Mouse (Mus musculus): ENCODE results near the gene Mettl24. TPM values are rescaled to one million over a fixed set of nuclear protein-coding genes. Genes with fewer than 3 reads are reported as not detected.
A peak's percentile ranks its signal among the peaks of the same experiment; 100 is the strongest.

Gene Mettl24
- polyA plus RNA-seq, 1 experiment, result 0.62 TPM

GRCm38 (mm10) chr10:40644456-40644855 is 38.6 kb upstream of the Mettl24 start:
- DNase-seq, result no peak
- TF ChIP-seq POLR2A (IDR thresholded peaks at IDR 0.05; ENCODE audit: borderline replicate concordance, insufficient read depth, low read length) (no peak), CTCF (IDR thresholded peaks at IDR 0.05; ENCODE audit: borderline replicate concordance, insufficient read depth, low read depth, low read length) (no peak)
- 86% methylated on average over 9 of the region's 9 CpGs for WGBS
- no peak overlapping the region for H3K27ac ChIP-seq (ENCODE audit: insufficient read depth, low read length)
- H3K27me3 ChIP-seq (ENCODE audit: control insufficient read depth, insufficient read depth, low read length), result no peaks in the 10 kb centered on the region
- H3K4me3 ChIP-seq (replicated peaks; ENCODE audit: insufficient read depth, low read depth, low read length), result no peak overlapping the region
- peaks cover 19% of the 10 kb centered on the region for H3K4me1 ChIP-seq (ENCODE audit: control insufficient read depth, insufficient read depth, low read length)

DNA sequence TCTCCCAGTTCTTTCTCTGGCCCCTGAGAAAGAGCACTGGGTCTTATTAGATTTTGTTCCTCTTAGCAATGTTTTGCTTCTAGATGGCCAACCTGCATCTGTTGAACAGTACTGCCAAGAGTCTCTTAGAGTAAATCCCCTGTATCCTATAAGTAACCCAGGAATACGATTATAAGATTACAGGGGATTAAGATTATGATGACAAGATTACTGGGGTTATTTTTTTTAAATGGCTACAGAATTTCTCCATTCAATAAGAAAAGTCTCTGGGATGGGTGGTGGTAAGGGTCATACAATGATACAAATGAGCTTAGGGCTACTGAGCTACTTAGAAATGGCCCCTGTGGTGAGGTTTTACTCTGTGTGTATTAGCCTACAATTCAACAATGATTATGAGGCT is 37.7 kb upstream of the Mettl24 start:
- 93% methylated on average over 1 of the region's 1 CpGs for WGBS
- no peak for TF ChIP-seq POLR2A (IDR thresholded peaks at IDR 0.05; ENCODE audit: borderline replicate concordance, insufficient read depth, low read length)
- TF ChIP-seq CTCF (IDR thresholded peaks at IDR 0.05; ENCODE audit: borderline replicate concordance, insufficient read depth, low read depth, low read length), result no peak
- Histone ChIP-seq H3K27ac (ENCODE audit: insufficient read depth, low read length) (no peak overlapping the region), H3K4me3 (replicated peaks; ENCODE audit: insufficient read depth, low read depth, low read length) (no peak overlapping the region), H3K4me1 (ENCODE audit: control insufficient read depth, insufficient read depth, low read length) (peaks cover 11% of the 10 kb centered on the region), H3K27me3 (ENCODE audit: control insufficient read depth, insufficient read depth, low read length) (no peaks in the 10 kb centered on the region)
- no peak for DNase-seq

GRCm38 (mm10) chr10:40648776-40649175 is 34.3 kb upstream of the Mettl24 start:
- Histone ChIP-seq H3K27me3 (ENCODE audit: control insufficient read depth, insufficient read depth, low read length) (no peaks in the 10 kb centered on the region), H3K27ac (ENCODE audit: insufficient read depth, low read length) (no peak overlapping the region), H3K4me1 (ENCODE audit: control insufficient read depth, insufficient read depth, low read length) (no peaks in the 10 kb centered on the region), H3K4me3 (replicated peaks; ENCODE audit: insufficient read depth, low read depth, low read length) (no peak overlapping the region)
- TF ChIP-seq CTCF (IDR thresholded peaks at IDR 0.05; ENCODE audit: borderline replicate concordance, insufficient read depth, low read depth, low read length) (no peak), POLR2A (IDR thresholded peaks at IDR 0.05; ENCODE audit: borderline replicate concordance, insufficient read depth, low read length) (no peak)
- DNase-seq, result no peak
- WGBS, result 80% methylated on average over 12 of the region's 12 CpGs

- H3K4me1 ChIP-seq (ENCODE audit: control insufficient read depth, insufficient read depth, low read length), result no peaks in the 10 kb centered on the region
- WGBS, result 30% methylated on average over 4 of the region's 4 CpGs
- TF ChIP-seq POLR2A (IDR thresholded peaks at IDR 0.05; ENCODE audit: borderline replicate concordance, insufficient read depth, low read length), result no peak
- TF ChIP-seq CTCF (IDR thresholded peaks at IDR 0.05; ENCODE audit: borderline replicate concordance, insufficient read depth, low read depth, low read length), result peak; percentile 37; the same call in 1 of the 2 replicates
- DNase-seq, result no peak
- no peaks in the 10 kb centered on the region for H3K27me3 ChIP-seq (ENCODE audit: control insufficient read depth, insufficient read depth, low read length)
- no peak overlapping the region for H3K4me3 ChIP-seq (replicated peaks; ENCODE audit: insufficient read depth, low read depth, low read length)
- no peak overlapping the region for H3K27ac ChIP-seq (ENCODE audit: insufficient read depth, low read length)
Measured at GRCm38 (mm10) chr10:40649634-40650033, 33.4 kb upstream of the Mettl24 start.

DNA sequence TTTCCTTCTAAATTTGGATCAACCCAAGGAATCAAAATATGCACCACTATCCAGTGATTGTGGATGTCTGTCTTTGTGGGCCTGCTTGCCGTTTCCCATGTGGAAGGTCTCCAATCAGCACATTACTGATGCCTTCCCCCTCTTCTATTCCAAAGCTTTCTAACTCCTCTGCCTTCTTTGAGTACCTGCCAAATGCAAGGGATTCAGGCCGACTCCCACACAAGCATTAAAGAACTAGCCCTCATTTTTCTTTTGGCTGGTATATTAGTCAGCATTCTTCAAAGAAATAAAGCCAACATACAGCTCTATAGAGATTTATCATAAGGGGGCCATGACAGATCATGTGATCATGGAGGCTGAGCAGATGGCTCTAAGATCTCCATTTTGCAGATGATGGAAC is 31.4 kb upstream of the Mettl24 start:
- Histone ChIP-seq H3K27ac (ENCODE audit: insufficient read depth, low read length) (no peak overlapping the region), H3K4me1 (ENCODE audit: control insufficient read depth, insufficient read depth, low read length) (no peaks in the 10 kb centered on the region), H3K4me3 (replicated peaks; ENCODE audit: insufficient read depth, low read depth, low read length) (no peak overlapping the region), H3K27me3 (ENCODE audit: control insufficient read depth, insufficient read depth, low read length) (no peaks in the 10 kb centered on the region)
- DNase-seq, result no peak
- 36% methylated on average over 2 of the region's 2 CpGs for WGBS
- no peak for TF ChIP-seq CTCF (IDR thresholded peaks at IDR 0.05; ENCODE audit: borderline replicate concordance, insufficient read depth, low read depth, low read length)
- no peak for TF ChIP-seq POLR2A (IDR thresholded peaks at IDR 0.05; ENCODE audit: borderline replicate concordance, insufficient read depth, low read length)

- TF ChIP-seq CTCF (IDR thresholded peaks at IDR 0.05; ENCODE audit: borderline replicate concordance, insufficient read depth, low read depth, low read length) (no peak), POLR2A (IDR thresholded peaks at IDR 0.05; ENCODE audit: borderline replicate concordance, insufficient read depth, low read length) (no peak)
Measured at GRCm38 (mm10) chr10:40665270-40665669, 17.8 kb upstream of the Mettl24 start.

GRCm38 (mm10) chr10:40666943-40667342 is 16.1 kb upstream of the Mettl24 start:
- no peak for TF ChIP-seq POLR2A (IDR thresholded peaks at IDR 0.05; ENCODE audit: borderline replicate concordance, insufficient read depth, low read length)
- no peak for TF ChIP-seq CTCF (IDR thresholded peaks at IDR 0.05; ENCODE audit: borderline replicate concordance, insufficient read depth, low read depth, low read length)
- Histone ChIP-seq H3K27ac (ENCODE audit: insufficient read depth, low read length) (no peak overlapping the region), H3K4me1 (ENCODE audit: control insufficient read depth, insufficient read depth, low read length) (no peaks in the 10 kb centered on the region), H3K4me3 (replicated peaks; ENCODE audit: insufficient read depth, low read depth, low read length) (no peak overlapping the region), H3K27me3 (ENCODE audit: control insufficient read depth, insufficient read depth, low read length) (no peaks in the 10 kb centered on the region)
- no peak for DNase-seq
- WGBS, result 69% methylated on average over 1 of the region's 1 CpGs

More at GRCm38 (mm10) chr10:40665270-40665669, 17.8 kb upstream of the Mettl24 start:
- WGBS, result 83% methylated on average over 3 of the region's 3 CpGs
- no peaks in the 10 kb centered on the region for H3K4me1 ChIP-seq (ENCODE audit: control insufficient read depth, insufficient read depth, low read length)
- no peaks in the 10 kb centered on the region for H3K27me3 ChIP-seq (ENCODE audit: control insufficient read depth, insufficient read depth, low read length)
- DNase-seq, result no peak
- H3K27ac ChIP-seq (ENCODE audit: insufficient read depth, low read length), result no peak overlapping the region
- H3K4me3 ChIP-seq (replicated peaks; ENCODE audit: insufficient read depth, low read depth, low read length), result no peak overlapping the region

GRCm38 (mm10) chr10:40668640-40669039 is 14.4 kb upstream of the Mettl24 start:
- DNase-seq, result no peak
- Histone ChIP-seq H3K27me3 (ENCODE audit: control insufficient read depth, insufficient read depth, low read length) (no peaks in the 10 kb centered on the region), H3K4me3 (replicated peaks; ENCODE audit: insufficient read depth, low read depth, low read length) (no peak overlapping the region), H3K27ac (ENCODE audit: insufficient read depth, low read length) (no peak overlapping the region), H3K4me1 (ENCODE audit: control insufficient read depth, insufficient read depth, low read length) (no peaks in the 10 kb centered on the region)
- no peak for TF ChIP-seq CTCF (IDR thresholded peaks at IDR 0.05; ENCODE audit: borderline replicate concordance, insufficient read depth, low read depth, low read length)
- TF ChIP-seq POLR2A (IDR thresholded peaks at IDR 0.05; ENCODE audit: borderline replicate concordance, insufficient read depth, low read length), result no peak

Data from cerebellum, adult 2 months (tissue).